Mouse (Mus musculus): ENCODE results near the gene Sypl2.
A peak's percentile ranks its signal among the peaks of the same experiment; 100 is the strongest.

Gene Sypl2

GRCm38 (mm10) chr3:108205601-108206000 lies 20.8 kb downstream of the Sypl2 start:
- DNase-seq (ENCODE audit: low spot score): no peak

GRCm38 (mm10) chr3:108204470-108204869 lies 22.0 kb downstream of the Sypl2 start:
- no peak for DNase-seq (ENCODE audit: low spot score)

GRCm38 (mm10) chr3:108203621-108204325 lies 22.7 kb downstream of the Sypl2 start:
- DNase-seq (ENCODE audit: low spot score): no peak

GRCm38 (mm10) chr3:108203212-108203611 lies 23.2 kb downstream of the Sypl2 start:
- DNase-seq (ENCODE audit: low spot score): no peak

- DNase-seq (ENCODE audit: low spot score): no peak
These were observed 23.9 kb downstream of the Sypl2 start for GRCm38 (mm10) chr3:108202506-108202905.

- DNase-seq (ENCODE audit: low spot score): peak; percentile 93
These were observed 25.8 kb downstream of the Sypl2 start, which contains the start of gene Cyb561d1 for GRCm38 (mm10) chr3:108200329-108201323. Gene Cyb561d1, minus strand, starts transcription at chr3:108201212.

- no peak for DNase-seq (ENCODE audit: low spot score)
These were observed 27.2 kb downstream of the Sypl2 start for GRCm38 (mm10) chr3:108199231-108199630.

GRCm38 (mm10) chr3:108197066-108197497 lies 29.4 kb downstream of the Sypl2 start:
- no peak for DNase-seq (ENCODE audit: low spot score)

GRCm38 (mm10) chr3:108195941-108196590 lies 30.4 kb downstream of the Sypl2 start:
- DNase-seq (ENCODE audit: low spot score): no peak

GRCm38 (mm10) chr3:108195287-108195686 lies 31.2 kb downstream of the Sypl2 start:
- no peak for DNase-seq (ENCODE audit: low spot score)

- DNase-seq (ENCODE audit: low spot score): no peak
These were observed 32.8 kb downstream of the Sypl2 start for GRCm38 (mm10) chr3:108193686-108194085.

GRCm38 (mm10) chr3:108189897-108190296 lies 36.6 kb downstream of the Sypl2 start:
- no peak for DNase-seq (ENCODE audit: low spot score)

- no peak for DNase-seq (ENCODE audit: low spot score)
These were observed 37.5 kb downstream of the Sypl2 start for GRCm38 (mm10) chr3:108188716-108189490.

- DNase-seq (ENCODE audit: low spot score): no peak
These were observed 39.2 kb downstream of the Sypl2 start for GRCm38 (mm10) chr3:108187111-108187795.

GRCm38 (mm10) chr3:108186098-108187047 lies 40.1 kb downstream of the Sypl2 start, which contains the start of gene Amigo1:
Gene Amigo1, plus strand, starts transcription at chr3:108186335.
- DNase-seq (ENCODE audit: low spot score): no peak

- no peak for DNase-seq (ENCODE audit: low spot score)
These were observed 40.9 kb downstream of the Sypl2 start for GRCm38 (mm10) chr3:108185460-108186097.

GRCm38 (mm10) chr3:108184742-108185141 lies 41.7 kb downstream of the Sypl2 start:
- DNase-seq (ENCODE audit: low spot score): no peak

- DNase-seq (ENCODE audit: low spot score): no peak
These were observed 45.9 kb downstream of the Sypl2 start for GRCm38 (mm10) chr3:108180514-108180913.
